Mouse (Mus musculus) olfactory bulb, adult 2 months (tissue): Measurements from ENCODE around the gene Cidec. TPM values are rescaled to one million over a fixed set of nuclear protein-coding genes. Genes with fewer than 3 reads are reported as not detected.

Experiments used
- H3K27ac ChIP-seq: fragments of 200-500 bp; 2 replicates; pipeline ENCODE4 v1.5.1; 2012; ENCODE audit warnings: low read depth, low read length; ENCODE audit not compliant: insufficient read depth
- H3K4me1 ChIP-seq: fragments of 200-500 bp; 2 replicates; pipeline ENCODE4 v1.6.1; 2012; ENCODE audit warnings: low read length; ENCODE audit not compliant: control insufficient read depth, insufficient read depth
- H3K4me3 ChIP-seq: fragments of 200-500 bp; 2 replicates; pipeline ENCODE4 v1.5.1; 2012; ENCODE audit warnings: mild to moderate bottlenecking, low read depth, low read length, moderate library complexity; ENCODE audit not compliant: insufficient read depth
- CTCF ChIP-seq: fragments of 200-500 bp; IDR thresholded peaks from 2 replicates; pipeline ENCODE4 v1.5.1; 2012; ENCODE audit warnings: low read depth, mild to moderate bottlenecking, low read length, moderate library complexity; ENCODE audit not compliant: insufficient read depth
- POLR2A ChIP-seq: fragments of 200-500 bp; IDR thresholded peaks from 2 replicates; pipeline ENCODE4 v1.6.1; 2012; ENCODE audit warnings: mild to moderate bottlenecking, low read depth, low read length, moderate library complexity; ENCODE audit not compliant: insufficient read depth
- WGBS: fragments of 180-500 bp; shearing (Covaris S2); methylation state at CpG from one replicate; pipeline ENCODE4 v1.1.7; 2018; 5-methylcytosine and 5-hydroxymethylcytosine counted together
- polyA plus RNA-seq: library from polyadenylated mRNA; stranded (reverse); fragments of >200 nt; gene quantifications from 2 replicates; pipeline ENCODE4 v1.2.4, GENCODE M21; 2012; ENCODE audit warnings: low replicate concordance; ENCODE audit not compliant: missing spikeins, insufficient read depth, insufficient read length

Gene Cidec
- polyA plus RNA-seq, 1 experiment = not detected

DNA sequence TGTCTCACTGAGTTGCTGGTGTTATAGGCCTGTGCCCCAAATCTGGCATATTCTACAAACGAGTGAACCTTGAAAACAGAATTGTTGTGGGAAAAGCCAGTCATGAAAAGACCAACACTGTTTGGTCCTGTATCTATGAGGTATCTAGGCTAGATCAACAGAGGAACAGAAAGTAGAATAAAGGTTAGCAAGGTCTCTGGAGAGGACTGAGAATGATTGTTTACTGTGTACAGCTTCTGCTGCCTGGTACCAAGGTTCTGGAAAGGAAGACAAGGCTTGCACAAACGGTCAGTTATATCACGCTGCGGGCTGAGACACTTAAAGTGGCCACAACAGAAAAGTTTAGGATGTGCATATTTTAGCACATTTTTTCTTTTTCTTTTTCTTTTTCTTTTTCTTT lies 8.9 kb downstream of the Cidec start:
- TF ChIP-seq CTCF (no peak), POLR2A (no peak)
- WGBS = 86% methylated on average over 4 of the region's 4 CpGs
- H3K4me1 ChIP-seq = no peaks in the 10 kb centered on the region
- H3K4me3 ChIP-seq = no peak overlapping the region
- no peak overlapping the region for H3K27ac ChIP-seq

DNA sequence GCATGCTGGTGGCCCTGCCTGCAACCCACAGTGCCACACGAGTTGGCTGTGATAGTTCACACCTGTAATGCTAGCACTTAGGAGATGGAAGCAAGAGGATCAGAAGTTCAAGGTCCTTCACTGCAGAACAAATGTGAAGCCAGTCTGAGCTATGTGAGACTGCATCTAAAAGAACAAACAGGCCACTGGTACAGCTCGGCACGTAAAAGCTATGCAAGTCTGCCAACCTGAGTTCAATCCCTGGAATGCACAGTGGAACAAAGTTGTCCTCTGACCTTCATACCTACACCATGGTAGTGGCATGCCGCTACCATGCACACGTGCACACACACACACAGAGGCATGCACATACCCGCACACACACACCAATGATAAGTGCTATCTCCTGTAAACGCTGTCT lies 11.4 kb downstream of the Cidec start:
- Histone ChIP-seq H3K4me3 (no peak overlapping the region), H3K4me1 (no peaks in the 10 kb centered on the region), H3K27ac (no peak overlapping the region)
- no peak for TF ChIP-seq POLR2A
- 88% methylated on average over 7 of the region's 7 CpGs for WGBS

DNA sequence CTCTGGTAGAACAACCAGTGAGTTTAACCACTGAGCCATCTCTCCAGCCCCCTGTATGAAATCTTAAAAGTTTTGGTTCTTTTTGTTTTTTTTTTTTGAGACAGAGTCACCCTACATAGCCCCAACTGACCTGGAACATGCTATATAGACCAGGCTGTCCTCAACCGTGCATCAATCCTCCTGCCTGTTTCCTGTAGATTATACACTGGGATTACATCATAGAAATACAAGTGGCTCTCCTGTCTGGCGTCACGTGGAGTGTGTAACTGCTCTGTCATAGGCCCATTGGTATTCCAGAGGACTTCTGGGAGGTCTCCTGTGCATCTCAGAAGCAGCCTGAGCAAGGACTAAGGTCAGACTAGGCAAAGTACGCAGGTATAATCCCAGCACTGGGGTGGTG lies 12.6 kb downstream of the Cidec start:
- Histone ChIP-seq H3K4me1 (peaks cover 8% of the 10 kb centered on the region), H3K27ac (no peak overlapping the region), H3K4me3 (no peak overlapping the region)
- 72% methylated on average over 4 of the region's 4 CpGs for WGBS
- TF ChIP-seq CTCF (no peak), POLR2A (no peak)

DNA sequence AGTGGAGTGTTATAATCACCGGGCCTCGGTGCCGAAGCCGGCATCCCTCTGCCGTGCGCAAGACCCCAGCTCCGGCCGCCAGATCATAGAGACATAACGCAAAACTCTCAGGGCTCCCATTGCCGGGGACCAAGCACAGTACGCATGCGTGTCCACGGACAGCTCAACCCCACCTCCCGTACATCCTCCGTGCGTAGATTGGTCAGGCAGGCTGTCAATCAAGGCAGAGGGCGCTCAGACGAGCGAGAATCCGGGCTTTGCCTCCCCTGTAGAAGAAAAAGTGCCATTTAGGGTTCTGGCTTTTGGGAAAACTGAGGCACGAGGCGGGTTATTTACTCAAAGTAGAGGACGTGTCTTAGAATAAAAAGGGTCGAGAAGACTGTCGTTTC lies 16.4 kb downstream of the Cidec start, which contains the start of gene Rpusd3:
Gene Rpusd3, minus strand, starts transcription at position 142 of the 389 bp plus-strand sequence.
- TF ChIP-seq CTCF (no peak), POLR2A (peak; percentile 78)
- peak within 1 kb of the TSS; percentile 68 for H3K4me3 ChIP-seq
- peaks cover 21% of the 10 kb centered on the region for H3K4me1 ChIP-seq
- WGBS = under 1% methylated on average over 25 of the region's 25 CpGs
- H3K27ac ChIP-seq = peak within 1 kb of the TSS; percentile 43

DNA sequence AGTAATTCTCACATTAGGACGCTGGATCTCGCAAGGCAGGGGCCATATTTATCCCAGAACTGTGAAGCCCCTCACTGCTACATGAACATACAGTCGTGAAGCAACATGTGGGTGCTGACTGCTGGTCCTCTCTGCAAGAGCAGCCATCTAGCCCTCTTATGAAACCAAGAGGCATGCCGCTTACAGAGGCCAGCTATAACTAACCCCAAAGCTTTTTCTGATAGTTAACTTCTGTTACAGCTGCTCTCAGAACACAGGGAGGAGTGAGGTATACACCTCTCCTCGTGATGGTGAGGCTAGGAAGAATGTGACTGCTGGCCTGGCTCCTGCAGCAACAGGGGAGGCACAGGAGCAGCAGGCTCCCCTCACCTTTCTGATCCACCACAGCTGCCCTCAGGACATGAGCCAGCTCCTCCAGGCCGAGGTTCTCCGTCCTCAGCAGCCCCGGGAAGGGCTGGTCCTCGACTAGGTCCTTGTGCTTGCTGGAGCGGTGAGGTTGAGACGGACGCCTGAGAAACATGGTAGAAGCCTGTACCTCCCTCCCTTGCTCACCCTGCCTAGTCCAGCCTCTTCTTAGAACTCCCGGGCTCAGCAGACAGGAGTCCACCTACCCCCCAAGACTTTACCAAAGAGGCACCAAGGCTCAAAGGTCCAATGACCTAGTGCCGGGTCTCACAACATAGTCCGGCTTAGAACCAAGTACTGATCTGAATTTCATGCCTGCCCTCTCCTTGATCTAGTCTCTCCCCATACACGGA lies 16.9 kb downstream of the Cidec start:
- Histone ChIP-seq H3K27ac (peak overlapping the region; percentile 43), H3K4me1 (peaks cover 21% of the 10 kb centered on the region), H3K4me3 (peak overlapping the region; percentile 68)
- 7% methylated on average over 16 of the region's 16 CpGs for WGBS
- TF ChIP-seq CTCF (no peak), POLR2A (no peak)

DNA sequence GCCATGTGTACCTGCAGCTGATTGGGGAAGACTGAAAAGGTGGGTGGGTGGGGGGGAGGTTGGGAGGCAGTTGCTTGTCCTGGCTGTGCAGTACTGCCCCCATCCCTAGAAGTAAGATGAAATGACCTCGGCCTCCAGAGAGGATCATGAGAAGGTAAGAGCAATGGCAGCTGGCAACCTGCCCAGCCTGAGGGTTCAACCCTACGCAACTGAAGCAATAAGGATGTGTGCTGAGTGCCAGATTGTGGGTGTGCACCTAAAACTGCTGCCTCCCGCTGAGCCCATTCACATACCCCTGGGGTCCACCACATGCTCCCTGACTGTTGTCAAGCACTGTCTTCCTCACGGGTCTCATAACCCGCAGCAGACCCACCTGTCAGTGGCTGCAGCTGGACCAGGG lies 19.1 kb downstream of the Cidec start:
- Histone ChIP-seq H3K27ac (no peak overlapping the region), H3K4me3 (no peak overlapping the region), H3K4me1 (peaks cover 21% of the 10 kb centered on the region)
- 69% methylated on average over 5 of the region's 5 CpGs for WGBS
- TF ChIP-seq POLR2A (no peak), CTCF (no peak)

DNA sequence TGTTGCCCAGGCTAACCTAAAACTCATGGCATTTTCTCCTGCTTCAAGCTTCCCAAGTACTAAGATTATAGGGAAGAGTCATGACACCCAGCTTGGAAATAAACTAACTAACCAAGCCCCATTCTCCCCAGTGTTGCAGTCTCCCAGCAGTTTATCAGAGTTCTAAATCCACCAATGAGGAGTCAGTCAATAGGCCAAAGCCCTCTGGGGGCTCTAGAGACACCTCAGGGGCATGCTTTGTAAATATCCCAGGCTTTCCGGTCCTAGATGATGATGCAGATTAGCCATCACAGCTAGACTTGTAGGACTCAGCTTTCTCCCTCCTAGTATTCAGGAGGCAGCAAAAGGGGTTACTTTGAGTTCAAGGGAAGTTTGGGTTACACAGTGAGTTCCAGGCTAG lies 25.6 kb downstream of the Cidec start:
- TF ChIP-seq CTCF = no peak
- no peak for TF ChIP-seq POLR2A
- Histone ChIP-seq H3K4me3 (no peak overlapping the region), H3K27ac (no peak overlapping the region), H3K4me1 (no peaks in the 10 kb centered on the region)
- WGBS = 77% methylated on average over 1 of the region's 1 CpGs

DNA sequence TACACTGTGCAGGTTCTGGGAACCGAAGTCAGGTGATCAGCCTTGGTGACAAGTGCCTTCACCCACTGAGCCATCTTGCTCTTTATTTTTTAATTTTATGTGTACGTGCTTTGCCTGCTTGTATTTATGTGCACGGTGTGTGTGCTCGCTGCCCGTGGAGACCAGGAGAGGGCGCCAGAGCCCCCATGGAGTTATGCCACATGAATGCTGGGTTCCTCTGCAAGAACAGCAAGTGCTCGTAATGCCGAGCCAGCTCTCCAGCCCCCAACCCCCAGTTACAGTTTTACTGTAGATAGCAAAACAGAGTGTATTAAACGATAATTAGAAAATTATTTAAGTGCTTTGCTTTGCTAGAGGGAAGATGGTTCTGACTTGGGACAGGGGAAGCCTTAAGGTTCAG lies 28.9 kb downstream of the Cidec start:
- 76% methylated on average over 9 of the region's 9 CpGs for WGBS
- Histone ChIP-seq H3K4me3 (no peak overlapping the region), H3K4me1 (no peaks in the 10 kb centered on the region), H3K27ac (no peak overlapping the region)
- TF ChIP-seq CTCF (no peak), POLR2A (no peak)

DNA sequence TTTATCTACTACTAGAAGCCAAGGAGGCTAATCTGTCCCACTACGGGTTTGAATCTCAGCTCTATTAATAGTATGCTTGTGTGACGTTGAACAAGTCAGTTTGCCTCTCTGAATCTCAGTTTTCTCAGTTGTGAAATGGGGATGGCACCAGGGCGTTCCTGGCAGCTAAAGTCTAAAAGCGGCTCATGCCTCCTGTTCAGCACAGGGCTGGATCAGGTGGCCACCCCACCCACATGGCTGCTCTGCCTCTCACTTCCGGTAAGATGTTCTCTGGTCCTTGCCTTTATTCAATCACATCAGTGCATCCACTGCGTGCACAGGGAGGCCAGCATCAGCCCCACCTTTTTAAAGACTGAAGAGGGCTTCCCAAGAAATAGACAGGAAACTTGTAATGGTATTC lies 30.1 kb downstream of the Cidec start:
- Histone ChIP-seq H3K4me3 (no peak overlapping the region), H3K27ac (no peak overlapping the region), H3K4me1 (no peaks in the 10 kb centered on the region)
- TF ChIP-seq CTCF = no peak
- TF ChIP-seq POLR2A = no peak
- 86% methylated on average over 6 of the region's 6 CpGs for WGBS
